Mouse (Mus musculus) liver, embryonic 12.5 days (tissue): ENCODE results near the gene Sox11. TPM values are rescaled to one million over a fixed set of nuclear protein-coding genes. Genes with fewer than 3 reads are reported as not detected.

Source experiments
- ATAC-seq: fragments of 200-750 bp; cut with Nextera tagmentation; 2 replicates; pipeline ENCODE4 v1.8.0; 2017; ENCODE audit warnings: moderate number of reproducible peaks, mild to moderate bottlenecking, moderate library complexity
- H3K27ac ChIP-seq: fragments of 300-500 bp; sonication (generic); 2 replicates; pipeline ENCODE4 v1.5.1; 2016; ENCODE audit warnings: mild to moderate bottlenecking
- H3K27me3 ChIP-seq: fragments of 300-500 bp; sonication (generic); replicated peaks from 2 replicates; pipeline ENCODE4 v1.6.1; 2016; ENCODE audit warnings: mild to moderate bottlenecking, moderate library complexity
- H3K36me3 ChIP-seq: fragments of 300-500 bp; sonication (generic); 2 replicates; pipeline ENCODE4 v1.6.1; 2016; ENCODE audit warnings: mild to moderate bottlenecking, moderate library complexity
- H3K4me1 ChIP-seq: fragments of 300-500 bp; sonication (generic); 2 replicates; pipeline ENCODE4 v1.6.1; 2016
- H3K4me2 ChIP-seq: fragments of 300-500 bp; sonication (generic); 2 replicates; pipeline ENCODE4 v1.6.1; 2016; ENCODE audit warnings: mild to moderate bottlenecking, moderate library complexity
- H3K4me3 ChIP-seq: fragments of 300-500 bp; sonication (generic); 2 replicates; pipeline ENCODE4 v1.5.1; 2016; ENCODE audit warnings: mild to moderate bottlenecking, moderate library complexity
- H3K9ac ChIP-seq: fragments of 300-500 bp; sonication (generic); 2 replicates; pipeline ENCODE4 v1.6.1; 2016; ENCODE audit warnings: mild to moderate bottlenecking, moderate library complexity
- H3K9me3 ChIP-seq: fragments of 300-500 bp; sonication (generic); replicated peaks from 2 replicates; pipeline ENCODE4 v1.6.1; 2016; ENCODE audit warnings: mild to moderate bottlenecking, moderate library complexity
- WGBS: fragments of 180-500 bp; shearing (Covaris S2); methylation state at CpG from one replicate; pipeline ENCODE4 v1.1.7; 2016; ENCODE audit not compliant: insufficient replicate concordance; 5-methylcytosine and 5-hydroxymethylcytosine counted together
- polyA plus RNA-seq: library from polyadenylated mRNA; unstranded; fragments of >200 nt; fragmentation: Nextera tagmentation; extraction: Ambion mirVana; gene quantifications from 2 replicates; pipeline ENCODE4 v1.2.1, GENCODE M21; 2016

The Sox11 gene
- polyA plus RNA-seq, 1 experiment from 2014 or later, result 5.6 TPM

GRCm38 (mm10) chr12:27293208-27293607 is 49.2 kb downstream of the Sox11 start:
- Histone ChIP-seq H3K9me3 (no peaks in the 10 kb centered on the region), H3K27ac (no peak overlapping the region), H3K9ac (no peak overlapping the region), H3K4me3 (no peak overlapping the region), H3K36me3 (no peaks in the 10 kb centered on the region), H3K27me3 (no peaks in the 10 kb centered on the region), H3K4me2 (no peak overlapping the region), H3K4me1 (no peaks in the 10 kb centered on the region)
- WGBS, result 38% methylated on average over 1 of the region's 1 CpGs
- no peak for ATAC-seq
